Mouse (Mus musculus) lung, postnatal 14 days (tissue): ENCODE measurements around the gene Vps8.
A peak's percentile ranks its signal among the peaks of the same experiment; 100 is the strongest.

Experiments
- DNase-seq: peaks from one replicate; pipeline ENCODE4 v3.0.0; 2021

Gene Vps8

DNA sequence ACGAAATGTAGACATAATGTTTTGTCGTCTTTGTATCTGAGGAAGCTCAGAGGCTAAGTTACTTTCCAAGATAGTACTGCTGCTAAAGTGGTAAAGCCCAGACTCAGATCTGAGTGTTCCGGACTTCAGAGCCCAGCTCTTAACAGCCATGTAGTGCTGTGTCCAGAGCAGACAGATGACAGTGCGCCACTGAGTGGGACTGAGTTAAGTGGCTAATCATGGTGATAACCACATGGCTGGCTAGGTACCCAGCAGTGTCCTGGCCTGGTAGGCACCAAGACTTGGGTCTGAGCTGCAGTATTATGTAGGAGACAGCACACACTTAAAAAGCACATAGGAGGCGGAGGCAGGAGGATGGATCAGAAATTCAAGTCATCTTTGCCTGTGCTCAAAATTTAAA lies 60.9 kb downstream of the Vps8 start:
- DNase-seq: no peak

DNA sequence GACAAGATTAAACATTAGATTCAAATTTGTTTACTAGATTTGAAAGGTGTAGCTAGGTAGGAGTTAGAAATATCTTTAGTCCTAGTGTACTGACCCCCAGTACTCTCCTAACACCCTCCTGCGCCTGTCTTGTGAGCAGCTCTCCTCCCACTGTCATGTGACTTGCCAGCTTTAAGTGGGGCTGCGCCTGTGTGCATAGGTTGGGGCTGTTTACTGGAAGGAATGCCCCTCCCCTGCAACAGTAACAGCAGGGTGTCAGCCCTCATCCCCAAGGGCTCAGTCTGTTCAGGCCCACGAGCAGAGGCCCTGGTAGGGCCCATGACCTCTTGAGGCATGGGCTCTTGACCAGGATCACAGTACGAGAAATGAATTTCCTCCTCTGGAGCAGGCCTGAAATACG lies 62.8 kb downstream of the Vps8 start:
- DNase-seq: no peak

DNA sequence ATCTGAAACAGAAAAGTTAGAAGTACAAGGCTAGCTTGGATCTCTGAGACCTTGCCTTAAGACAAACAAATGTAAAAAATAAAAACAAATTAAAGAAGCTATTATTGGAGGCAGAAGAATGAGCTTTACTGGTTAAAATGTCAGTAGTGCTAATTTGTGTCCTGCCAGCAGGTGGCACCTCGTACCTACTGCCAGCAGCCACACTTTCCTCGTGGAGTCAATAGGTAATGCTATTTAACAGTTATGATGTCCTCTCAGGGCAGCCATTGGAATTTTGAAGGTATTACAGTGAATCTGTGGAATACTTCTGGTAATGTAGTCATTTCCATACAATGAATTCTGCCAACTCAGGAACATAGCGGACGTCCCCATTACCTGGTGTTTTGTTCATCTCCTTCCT lies 65.5 kb downstream of the Vps8 start:
- peak; percentile 67 for DNase-seq

DNA sequence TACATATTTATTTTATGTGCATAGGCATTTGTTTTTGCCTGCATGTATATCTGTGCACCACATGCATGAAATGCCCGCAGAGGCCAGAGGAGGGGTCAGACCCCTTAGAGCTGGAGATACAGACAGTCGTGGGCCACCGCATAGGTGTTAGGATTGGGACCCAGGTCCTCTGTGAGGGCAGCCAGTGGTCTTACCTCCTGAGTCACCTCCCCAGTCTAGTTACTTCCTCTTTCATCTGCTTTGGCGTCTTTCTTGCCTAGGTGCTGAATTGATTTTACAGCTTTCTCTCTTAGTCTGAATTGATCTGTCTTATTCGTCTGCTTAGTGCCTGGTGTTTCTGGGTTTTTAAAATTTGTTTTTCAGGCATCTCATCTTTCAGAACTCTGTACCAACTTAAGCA lies 69.4 kb downstream of the Vps8 start:
- no peak for DNase-seq

DNA sequence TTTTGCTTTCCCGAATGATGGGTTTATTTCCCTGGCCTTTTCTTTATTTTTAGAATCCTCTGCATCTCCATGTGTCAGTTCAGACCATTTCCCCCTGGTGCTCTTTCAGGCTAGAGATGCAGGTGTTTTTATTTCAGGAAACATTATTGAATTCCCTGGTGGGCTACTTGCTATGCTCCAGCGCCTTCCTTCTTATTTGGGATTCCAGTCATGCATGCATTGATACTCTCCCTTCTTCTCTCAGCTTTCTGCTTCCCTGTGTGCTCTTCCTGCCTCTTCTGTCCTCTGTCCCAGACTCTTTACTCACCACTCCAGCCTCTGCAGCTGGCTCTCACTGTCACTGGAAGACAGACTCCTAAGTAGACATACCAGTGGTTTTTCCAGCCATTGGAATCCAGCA lies 70.0 kb downstream of the Vps8 start:
- no peak for DNase-seq

DNA sequence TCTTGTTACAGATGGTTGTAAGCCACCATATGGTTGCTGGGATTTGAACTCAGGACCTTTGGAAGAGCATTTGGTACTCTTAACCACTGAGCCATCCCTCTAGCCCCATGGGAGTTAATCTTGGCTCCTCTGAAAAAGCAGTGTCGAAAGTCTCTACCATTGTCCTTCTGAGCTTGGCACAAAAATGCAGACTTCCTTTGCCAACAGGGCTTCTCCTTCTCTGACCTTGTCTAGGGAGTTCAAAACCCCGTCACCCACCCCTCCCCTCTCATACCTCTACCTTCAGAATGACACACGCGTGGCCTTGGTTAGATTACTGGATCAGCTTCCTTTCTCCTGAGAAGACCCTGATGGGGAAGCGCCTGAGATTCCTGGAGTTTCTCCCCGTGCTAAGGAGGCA lies 71.8 kb downstream of the Vps8 start:
- DNase-seq: no peak

DNA sequence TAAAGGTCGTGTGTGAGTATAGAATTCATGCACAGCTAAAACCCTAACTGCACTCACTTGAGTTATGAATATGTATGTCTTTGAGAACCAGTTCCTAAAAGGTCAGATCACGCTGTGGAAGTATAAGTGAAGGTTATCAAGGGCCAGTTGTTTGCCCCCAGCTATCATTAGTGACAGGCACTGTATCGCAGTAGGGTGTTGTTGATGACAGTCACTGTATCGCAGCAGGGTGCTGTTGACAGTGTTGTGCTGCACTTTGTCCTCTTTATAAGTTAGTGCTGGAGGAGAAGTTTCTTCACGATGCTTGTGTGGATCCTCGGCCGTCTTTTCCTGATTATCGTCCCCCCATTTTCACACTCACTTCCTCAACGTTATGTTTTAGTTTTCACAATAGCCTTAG lies 73.9 kb downstream of the Vps8 start:
- no peak for DNase-seq

DNA sequence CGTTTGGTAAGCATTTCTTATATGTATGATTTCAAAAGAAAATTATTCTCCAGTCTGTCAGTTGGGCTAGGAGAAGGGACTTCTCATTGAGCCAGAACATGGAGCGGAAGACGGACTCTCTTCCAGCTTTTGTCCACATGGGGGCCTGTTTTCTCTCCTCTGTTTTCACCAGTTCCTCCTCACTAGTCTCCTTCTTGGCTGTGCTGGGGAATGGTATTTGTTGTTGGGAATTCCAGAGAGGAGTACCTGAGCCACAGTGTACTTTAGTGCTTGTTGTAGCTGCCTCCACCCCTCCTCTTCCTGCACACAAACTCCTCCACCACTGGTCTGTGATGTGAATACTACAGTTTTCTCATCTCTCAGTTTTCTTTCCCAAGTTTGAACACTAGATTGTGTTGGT lies 74.7 kb downstream of the Vps8 start:
- DNase-seq: no peak

DNA sequence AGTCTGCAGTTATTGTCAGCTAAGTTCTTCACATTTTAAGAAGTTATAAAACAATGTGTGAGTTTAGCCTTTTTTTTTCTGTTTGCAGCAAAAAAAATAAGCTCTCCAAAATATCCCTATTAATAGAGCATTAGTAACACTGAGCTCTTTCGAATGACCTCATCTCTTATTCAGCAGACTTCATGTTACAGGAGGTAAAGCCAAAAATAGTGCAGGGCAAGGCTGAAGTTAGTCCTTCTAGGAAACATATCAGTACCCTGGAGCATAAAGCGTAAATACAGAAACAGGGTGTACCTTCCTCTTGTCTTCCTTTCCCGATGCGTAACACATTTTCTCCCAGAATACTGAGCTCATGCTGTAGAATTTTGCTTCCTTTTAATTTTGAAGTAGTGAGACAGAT lies 76.1 kb downstream of the Vps8 start:
- DNase-seq: no peak

DNA sequence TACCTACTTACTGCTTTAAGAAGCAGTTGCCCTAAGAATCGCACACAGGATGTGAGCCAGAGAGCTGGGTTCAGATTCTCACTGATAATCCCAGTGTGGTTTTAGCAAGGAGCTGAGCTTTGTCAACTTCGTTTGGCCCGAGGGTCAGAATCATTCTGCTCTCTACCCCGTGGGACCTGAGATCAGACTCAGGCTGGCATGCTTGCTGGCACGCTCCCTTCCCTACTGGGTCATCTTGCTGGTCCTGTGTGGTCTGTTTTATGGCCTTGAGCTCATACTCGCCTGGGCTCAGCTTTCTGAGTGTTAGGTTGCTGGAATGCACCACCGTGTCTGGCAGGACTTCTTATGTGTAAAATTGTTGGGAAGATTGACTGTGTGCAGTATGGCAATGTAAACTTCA lies 76.7 kb downstream of the Vps8 start:
- DNase-seq: no peak

DNA sequence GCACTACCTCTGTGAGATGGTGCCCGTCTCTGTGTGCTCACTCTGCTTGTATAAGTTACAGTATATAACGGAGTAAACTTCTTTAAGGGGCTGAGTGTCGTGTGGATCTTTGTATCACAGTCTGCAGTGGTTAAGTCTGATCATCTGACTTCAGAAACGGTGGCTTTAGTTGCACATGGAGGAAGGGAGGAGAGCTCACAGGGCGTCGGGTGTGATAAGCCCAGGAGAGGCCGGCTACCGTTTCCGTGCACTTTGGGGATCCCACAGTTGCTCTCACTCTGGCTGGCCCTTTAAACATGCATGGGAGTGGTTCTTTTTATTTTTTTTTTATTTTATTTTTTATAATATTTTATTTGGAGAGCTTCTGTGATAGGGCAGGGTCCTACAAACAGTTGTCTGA lies 95.9 kb downstream of the Vps8 start:
- no peak for DNase-seq

DNA sequence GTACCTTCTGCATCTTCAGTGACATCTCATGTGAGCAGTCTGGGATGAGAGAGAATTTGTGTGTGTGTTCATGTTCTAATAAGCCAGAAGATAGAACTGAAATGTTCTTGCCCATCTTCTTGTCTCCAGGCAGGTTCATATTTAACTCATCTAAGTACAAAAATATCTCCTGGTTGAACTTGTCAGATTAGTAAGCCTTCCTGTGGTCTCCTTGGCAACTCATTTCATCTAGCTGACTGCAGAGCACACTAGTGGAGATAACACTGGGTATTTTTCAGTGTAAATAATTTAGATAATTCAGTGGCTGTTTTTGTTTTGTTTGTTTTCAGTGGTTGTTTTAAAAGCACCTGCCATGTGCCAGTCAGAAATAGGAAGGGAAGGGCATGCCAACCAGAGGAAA lies 96.9 kb downstream of the Vps8 start:
- DNase-seq: no peak

DNA sequence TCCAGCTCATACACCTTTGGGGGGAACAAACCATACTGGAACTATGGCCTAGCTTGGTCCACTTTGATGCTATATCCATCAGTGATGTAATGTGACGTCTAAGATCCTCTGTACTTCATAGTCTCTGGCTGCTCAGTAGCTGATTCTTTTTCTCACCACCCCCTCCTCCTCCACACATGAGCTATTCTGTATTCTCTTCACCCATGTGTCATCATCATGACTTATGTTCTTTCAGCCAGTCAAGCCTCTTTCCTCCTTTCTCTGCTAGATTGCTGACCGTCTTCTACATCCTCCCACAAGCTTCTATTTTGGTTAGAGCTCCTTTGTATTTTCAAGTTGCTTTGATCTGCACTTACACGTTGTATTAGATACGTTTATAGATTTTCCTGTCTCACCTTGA lies 100.8 kb downstream of the Vps8 start:
- no peak for DNase-seq

DNA sequence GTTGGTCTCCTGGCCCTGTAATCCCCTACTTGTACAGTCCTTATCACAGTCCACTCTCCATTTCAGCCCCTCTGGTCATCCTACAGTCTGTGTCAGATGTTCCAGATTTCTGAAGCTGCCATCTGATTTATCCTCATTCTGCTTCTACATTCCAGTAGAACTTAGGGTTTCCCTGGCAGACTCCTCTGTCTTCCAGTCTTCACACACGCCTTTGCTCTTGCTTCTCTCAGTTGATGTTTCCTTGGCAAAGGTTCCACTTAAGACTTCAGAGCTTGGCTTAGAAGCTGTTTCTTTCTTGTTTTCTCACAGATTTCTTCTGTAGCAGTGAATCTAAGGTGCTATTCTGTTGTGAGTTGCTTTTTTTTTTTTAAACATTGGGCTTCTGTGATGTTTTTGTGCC lies 102.5 kb downstream of the Vps8 start:
- DNase-seq: no peak

DNA sequence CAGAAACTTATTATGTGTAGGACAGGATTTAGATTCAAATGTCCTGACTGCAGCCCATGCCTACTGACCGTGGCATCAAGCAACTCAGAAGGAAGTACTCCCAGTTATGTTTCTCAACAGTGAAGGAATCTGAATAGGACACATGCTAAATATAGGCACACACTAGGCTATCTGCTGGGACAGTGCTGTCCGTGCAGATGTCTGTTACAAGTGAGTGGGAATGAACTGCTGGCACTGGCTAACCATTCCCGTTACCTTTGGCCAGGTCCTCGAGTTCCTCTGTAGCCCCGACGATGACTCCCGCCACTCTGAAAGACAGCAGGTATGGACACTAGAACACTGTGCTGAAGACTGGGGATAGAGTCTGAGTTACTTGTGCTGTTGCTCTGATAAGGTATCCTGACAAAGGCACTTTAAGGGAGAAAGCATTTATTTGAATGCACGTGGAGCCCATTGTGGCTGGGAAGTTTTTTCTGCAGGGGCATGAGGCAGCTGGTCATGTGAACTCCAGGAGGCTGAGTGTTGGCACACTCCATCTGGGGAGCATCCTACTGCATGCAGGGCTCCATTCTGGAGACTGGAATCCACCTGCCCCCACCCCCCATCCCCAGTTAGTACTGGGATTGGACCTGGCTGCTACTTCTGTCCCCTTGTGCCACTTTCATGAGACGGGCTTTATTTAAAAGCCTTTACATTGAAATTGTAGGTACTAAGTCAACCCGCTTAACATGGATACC lies 104.5 kb downstream of the Vps8 start:
- no peak for DNase-seq

DNA sequence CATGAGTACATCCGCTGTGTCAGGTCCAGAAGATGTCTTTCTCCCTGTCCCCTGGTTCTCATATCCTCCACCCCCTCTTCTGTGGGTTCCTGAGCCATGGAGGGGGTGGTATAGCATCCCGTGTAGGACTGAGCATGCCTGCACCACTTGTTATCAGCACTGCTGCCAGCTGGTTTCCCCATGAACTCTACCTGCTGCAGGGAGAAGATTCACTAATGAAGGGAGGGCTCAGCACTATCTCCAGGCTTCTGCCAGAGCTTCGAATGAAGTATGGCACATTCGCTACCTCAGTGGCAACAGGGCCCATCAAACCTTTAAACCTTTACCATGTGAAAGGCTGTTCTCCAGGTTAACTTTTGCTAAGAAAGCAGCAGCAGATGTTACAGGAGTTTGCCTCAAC lies 110.6 kb downstream of the Vps8 start:
- DNase-seq: no peak

DNA sequence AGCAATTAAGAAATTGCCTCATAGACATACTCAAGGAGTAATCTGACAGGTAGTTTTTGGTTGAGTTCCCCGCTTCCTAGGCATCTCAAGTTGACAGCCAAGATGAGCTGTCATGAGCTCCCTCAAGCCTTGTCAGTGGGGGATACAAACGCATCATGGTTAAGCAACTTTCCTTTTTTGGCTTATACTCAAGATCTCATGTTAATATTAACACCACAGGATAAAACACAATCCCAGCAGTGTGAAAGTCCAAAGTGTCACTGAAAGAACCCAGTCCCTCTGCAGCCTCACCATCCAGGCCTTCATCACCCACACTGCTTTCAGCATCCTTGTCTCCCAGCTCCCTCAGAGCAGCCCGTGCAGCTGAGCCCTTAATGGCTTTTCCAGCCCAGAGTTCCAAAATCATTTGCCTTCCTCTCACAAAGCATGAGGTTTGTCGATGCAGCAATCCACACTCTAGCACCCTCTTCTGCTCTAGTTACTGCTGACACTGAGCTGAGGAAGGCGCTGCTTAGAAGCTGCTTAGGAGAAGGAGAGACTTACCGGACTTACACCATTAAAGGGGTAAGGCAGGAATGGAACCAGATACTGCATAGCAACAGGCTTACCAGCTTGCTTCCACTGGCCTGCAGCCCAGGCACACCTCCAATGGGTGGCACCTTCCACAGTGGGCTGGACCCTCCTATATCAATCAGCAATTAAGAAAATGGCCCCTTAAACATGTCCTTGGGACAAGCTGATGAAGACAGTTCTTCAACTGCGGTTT lies 113.5 kb downstream of the Vps8 start:
- DNase-seq: no peak

DNA sequence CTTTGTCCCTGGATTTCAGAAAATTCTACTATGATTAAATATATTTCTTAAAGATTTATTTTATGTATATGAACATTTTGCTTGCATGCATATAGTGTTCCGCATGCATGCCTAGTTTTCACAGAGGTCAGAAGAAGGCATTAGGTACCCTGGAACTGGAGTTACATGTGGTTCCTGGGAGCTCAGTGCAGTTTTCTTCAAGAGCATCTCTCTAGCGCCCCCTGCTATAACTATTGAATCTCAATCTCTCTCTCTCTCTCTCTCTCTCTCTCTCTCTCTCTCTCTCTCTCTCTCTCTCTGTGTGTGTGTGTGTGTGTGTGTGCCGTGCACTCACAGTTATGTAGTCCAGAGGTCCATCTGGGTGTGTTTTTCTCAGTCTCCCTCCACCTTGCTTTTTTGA lies 114.4 kb downstream of the Vps8 start:
- DNase-seq: no peak

DNA sequence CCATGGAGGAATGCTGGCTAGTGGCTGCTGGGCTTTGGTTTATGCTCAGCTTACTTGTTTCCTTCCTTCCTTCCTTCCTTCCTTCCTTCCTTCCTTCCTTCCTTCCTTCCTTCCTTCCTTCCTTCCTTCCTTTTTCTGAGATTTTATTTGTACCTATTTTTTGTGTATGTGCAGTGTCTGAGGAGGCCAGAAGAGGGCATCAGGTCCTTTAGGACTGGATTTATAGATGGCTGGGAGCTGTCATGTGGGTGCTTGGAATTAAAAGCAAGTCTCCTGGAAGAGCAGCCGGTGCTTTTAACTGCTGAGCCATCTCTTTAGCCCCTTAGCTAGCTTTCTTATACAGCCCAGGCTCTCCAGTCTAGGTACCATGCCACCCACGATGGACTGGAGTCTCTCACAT lies 116.0 kb downstream of the Vps8 start:
- DNase-seq: no peak

DNA sequence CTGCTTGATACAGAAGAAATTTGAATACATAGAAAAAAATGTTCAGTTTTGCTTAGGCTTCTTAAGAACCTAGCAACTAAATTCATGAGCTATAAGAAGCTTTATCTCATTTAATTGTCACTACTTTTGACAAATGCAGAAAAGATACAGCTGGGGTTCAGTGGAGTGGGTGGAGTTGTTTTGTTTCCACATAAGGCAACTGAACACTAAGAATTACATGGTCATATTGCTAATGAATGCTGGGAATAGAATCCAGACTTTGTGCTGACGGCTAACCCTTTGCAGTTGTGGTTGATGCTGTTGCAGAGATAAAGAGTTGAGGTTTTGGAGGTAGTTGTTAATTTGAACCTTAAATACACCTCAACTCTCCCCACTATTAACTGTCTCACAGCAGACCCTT lies 119.6 kb downstream of the Vps8 start:
- DNase-seq: no peak

DNA sequence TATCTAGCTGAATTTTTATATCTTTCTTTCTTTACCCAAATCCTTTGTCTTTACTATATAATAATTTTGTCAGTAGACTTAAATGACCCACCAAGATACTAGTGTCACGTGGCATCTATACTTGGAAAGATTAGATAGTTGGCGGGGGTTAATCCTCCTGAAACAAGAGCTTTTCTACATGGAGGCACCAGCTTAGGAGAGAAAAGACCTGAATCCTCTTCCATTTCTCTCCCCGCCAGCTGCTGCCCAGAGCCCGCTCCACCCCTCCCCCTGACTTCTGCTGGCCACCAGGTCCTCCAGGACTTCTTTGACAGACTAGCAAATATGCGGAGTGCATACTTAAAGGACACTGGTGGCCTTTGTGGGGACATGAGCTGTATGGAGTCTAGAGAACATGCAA lies 124.5 kb downstream of the Vps8 start:
- no peak for DNase-seq

DNA sequence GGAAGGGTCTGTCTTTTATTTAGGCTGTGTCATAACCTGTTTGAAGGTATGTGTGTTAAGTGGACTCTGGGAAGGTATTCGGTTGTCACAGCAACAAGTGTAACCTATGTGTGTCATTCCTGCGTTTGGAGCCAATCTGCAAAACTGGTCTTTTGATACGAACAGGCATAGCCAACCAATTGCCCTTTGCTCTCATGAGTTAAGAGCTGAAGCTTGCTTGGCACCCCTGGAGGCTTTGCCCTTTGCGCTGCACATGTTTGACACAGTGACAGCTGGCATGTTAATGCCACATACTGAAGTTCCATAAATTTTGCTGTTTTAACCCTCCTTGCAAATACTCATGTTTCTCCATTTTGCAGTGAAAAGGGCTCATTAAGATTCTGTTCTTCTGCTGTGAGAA lies 126.8 kb downstream of the Vps8 start:
- no peak for DNase-seq

DNA sequence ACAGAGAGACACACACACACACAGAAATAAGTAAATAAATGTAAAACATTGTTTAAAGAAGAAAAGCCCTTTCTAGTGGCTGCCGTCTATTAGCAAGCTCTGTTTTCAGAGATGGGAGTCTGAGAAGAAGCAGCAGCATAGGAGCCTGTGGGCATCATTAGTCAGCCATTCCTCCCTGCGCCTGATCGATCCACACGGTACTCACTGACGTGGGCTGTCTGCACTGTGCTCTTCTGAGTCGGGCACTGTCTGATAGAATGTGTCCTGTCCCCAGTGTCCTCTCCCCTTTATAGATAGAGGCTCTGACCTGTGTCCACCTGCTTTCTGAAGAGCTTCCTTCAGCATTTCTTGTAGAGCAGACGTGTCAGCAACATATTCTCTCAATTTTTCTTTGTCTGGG lies 127.5 kb downstream of the Vps8 start:
- DNase-seq: no peak

DNA sequence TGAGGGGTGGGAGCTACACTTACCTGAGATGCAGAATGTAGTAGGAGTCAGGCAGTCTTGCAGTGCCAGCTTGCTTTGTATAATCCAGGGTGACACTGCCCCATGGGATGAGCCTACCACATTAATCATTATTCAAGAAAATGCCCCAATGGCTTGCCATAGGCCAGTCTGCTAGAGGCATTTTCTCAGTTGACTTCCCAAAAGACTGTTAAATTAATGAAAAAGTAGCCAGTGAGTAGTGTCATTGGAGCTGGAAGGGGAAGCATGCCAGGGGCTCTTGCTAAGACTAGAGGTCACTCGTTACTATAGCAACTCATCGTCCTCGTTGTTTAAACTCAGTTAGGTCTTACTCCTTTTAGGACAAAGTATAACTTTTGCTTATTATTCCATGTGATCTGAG lies 130.6 kb downstream of the Vps8 start:
- DNase-seq: no peak
